Mouse (Mus musculus) brown adipose tissue, adult 24 weeks (tissue): ENCODE data around the gene Asnsd1. TPM values are rescaled to one million over a fixed set of nuclear protein-coding genes. Genes with fewer than 3 reads are reported as not detected.
"Not testable (repeated sequence)": the region's sequence is repeated elsewhere in the genome, so short reads cannot be mapped to it uniquely, and the experiment has no call there.

Experiments used
- H3K27ac ChIP-seq: fragments of 200-500 bp; replicated peaks from 2 replicates; pipeline ENCODE4 v1.5.1; 2012; ENCODE audit warnings: low read depth, mild to moderate bottlenecking, low read length
- H3K4me1 ChIP-seq: fragments of 200-500 bp; 2 replicates; pipeline ENCODE4 v1.6.1; 2012; ENCODE audit warnings: low read length, mixed read lengths; ENCODE audit not compliant: control insufficient read depth, insufficient read depth, insufficient read length
- H3K4me3 ChIP-seq: fragments of 200-500 bp; 2 replicates; pipeline ENCODE4 v1.5.1; 2012; ENCODE audit warnings: low read depth, mild to moderate bottlenecking, low read length, moderate library complexity; ENCODE audit not compliant: insufficient read depth
- polyA plus RNA-seq: library from polyadenylated mRNA; stranded (reverse); fragments of >200 nt; gene quantifications from 2 replicates; pipeline ENCODE4 v1.2.4, GENCODE M21; 2012; ENCODE audit not compliant: missing spikeins, insufficient read depth, insufficient read length

The Asnsd1 gene
- 39.7 and 55.6 TPM in 2 replicates for polyA plus RNA-seq

DNA sequence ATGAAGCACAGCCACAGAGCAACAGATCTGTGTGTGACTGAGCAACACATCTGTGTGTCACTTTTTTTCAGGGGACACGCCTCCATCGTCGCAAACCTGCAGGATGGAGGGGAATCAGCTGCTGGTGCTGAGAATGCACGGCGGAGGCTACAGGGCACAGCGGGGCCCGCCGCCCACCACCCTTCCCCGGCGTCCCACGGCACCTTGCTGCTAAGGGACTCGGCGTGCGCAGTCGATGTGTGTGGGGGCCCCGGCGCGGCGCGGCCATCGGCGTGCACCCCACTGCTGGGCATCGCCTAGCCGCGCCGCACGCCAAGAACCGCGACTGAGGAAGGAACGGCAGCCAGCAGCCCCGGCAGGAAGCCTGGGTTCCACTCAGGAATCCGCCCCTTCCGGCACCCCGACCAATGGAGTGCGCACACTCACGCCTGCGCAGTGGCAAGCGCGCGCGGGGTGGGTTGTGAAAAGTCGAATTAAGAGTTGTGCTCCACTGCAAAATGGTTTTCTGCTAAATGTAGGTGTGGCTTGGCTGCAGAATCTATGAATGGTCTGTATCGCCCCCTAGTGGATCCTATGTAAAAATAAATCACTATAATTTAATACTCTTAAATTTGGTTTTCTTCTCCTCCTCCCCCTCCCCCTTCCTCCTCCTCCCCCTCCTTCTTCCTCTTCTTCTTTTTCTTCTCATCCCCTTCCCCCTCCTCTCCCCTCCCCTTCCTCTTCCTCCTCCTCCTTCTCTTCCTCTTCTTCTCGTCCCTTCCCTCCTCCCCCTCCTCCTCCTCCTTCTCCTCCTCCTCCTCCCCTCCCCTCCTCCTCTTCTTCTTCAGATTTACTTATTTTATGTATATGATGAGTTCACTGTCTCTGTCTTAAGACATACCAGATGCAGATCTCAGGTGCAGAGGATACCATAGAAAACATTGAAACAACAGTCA is at the start of gene Asnsd1, which contains the start of the genes Asdurf and Gm28551:
TSS of gene Asnsd1 (minus strand) at position 426 of the 935 bp plus-strand sequence.
TSS of gene Asdurf (minus strand) at position 293 of the 935 bp plus-strand sequence.
TSS of gene Gm28551 (minus strand) at position 341 of the 935 bp plus-strand sequence.
- H3K4me3 ChIP-seq: peak within 1 kb of the TSS; percentile 92
- H3K4me1 ChIP-seq: no peaks in the 10 kb centered on the region
- 0 out of 2 replicates have a peak within 1 kb of the TSS, but pooled peaks have one; percentile 10 for H3K27ac ChIP-seq

DNA sequence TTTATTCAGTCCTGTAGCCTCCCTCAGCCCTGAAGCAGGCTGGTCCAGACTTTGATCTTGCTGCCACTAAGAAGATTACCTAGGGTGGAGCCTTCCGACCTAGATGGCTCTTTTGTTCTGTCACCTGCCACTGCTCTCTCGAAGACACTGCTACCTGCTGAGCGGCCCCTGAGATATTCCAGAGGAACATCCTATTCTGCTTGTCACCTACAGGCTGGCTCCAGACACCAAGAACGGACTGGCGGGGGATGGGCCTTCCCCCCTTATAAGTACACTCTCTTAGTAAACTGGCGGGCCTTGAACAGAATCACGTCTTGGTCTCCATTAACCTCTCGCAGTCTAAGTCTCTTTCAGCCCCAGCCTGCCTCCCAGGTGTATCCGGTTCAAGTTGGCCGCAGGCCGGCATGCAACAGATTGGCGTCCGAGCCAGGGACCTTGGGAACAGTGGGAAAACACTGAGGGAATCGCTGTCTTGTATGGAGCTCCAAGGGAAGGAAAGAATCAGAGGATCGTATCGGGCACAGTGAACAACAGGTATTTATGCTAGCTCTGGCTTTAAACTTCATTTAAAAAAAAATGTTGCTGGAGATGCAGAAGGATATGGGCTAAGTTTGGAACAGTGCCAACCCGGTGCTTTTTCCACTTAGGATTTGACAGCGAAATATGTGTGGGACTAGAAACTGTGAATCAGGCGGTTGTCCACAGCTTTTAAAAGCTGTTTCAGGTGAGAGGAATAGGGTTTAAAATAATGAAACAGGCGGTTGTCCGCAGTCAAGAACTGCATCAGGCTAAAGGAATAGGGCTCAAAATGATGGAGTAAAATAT is 41.6 kb upstream of the Asnsd1 start:
- H3K4me1 ChIP-seq, H3K4me3 ChIP-seq, H3K27ac ChIP-seq: not testable (repeated sequence)

DNA sequence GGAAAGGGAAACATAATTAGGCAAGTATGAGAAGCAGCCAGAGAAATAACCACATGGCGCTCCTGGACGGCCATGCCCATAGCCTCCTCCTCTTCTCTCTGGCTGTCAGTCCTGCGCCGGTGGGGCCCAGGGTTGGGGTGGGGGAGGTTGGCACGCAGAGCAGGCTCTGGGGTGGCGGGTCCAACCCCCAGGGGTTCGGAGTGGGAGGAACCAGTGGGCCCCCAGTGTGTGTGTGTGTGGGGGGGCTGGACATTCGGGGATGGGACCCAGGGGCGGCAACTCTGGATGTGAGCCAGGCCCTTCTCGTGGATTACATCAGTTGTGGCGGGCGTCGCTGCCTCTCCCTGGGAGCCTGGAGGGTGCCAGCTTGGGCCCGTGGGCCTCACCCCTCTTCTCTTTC is 36.2 kb upstream of the Asnsd1 start:
- Histone ChIP-seq H3K4me3 (no peak overlapping the region), H3K4me1 (no peaks in the 10 kb centered on the region), H3K27ac (no peak overlapping the region)

DNA sequence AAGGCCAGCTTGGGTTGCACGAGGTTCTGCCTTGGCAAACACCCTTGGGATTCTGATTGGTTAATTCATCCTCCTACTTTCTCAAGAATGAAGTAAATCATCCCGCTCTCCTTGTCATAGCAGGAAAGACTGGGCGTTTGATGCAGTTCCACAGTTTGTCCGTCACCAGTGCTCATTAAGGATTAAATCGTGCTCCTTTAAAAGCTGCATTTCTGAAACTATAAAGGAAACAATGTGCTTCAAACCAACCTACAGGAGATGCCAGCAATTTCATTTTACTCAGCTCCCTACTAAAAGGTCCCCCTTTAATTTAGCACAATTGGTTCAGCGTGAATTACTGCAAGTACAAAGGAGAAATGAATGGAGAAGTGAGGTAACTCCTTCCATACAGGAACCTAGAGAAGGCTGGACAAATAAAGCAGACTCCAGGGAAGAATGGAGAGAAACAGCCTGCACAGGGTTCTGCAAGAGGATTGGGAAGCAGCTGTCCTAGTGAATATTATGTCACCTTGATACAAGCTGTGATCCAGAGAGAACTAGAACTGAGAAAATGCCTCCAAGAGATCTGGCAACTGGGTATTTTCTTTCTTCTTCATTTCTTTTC is 31.6 kb upstream of the Asnsd1 start:
- no peak overlapping the region for H3K4me3 ChIP-seq
- H3K27ac ChIP-seq: no peak overlapping the region
- H3K4me1 ChIP-seq: no peaks in the 10 kb centered on the region

DNA sequence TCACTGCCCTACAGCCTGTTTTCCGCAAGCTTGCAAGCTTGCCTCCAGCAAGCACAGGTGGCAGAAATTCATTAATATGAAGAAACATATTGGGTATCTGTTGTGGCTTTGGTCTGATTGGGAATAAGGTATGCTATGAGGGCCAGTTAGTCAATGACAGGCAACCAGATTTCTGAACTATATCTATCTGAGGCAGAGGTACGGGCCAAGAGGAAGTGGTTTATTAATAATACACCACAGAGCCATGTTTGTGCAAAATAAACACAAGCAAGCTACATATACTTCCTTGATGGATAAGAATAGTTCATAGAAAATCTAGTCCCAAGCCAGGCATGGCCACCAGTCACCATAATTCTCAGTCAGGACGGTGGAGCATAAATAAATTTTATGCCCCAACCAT is 25.2 kb upstream of the Asnsd1 start:
- no peaks in the 10 kb centered on the region for H3K4me1 ChIP-seq
- no peak overlapping the region for H3K4me3 ChIP-seq
- no peak overlapping the region for H3K27ac ChIP-seq

DNA sequence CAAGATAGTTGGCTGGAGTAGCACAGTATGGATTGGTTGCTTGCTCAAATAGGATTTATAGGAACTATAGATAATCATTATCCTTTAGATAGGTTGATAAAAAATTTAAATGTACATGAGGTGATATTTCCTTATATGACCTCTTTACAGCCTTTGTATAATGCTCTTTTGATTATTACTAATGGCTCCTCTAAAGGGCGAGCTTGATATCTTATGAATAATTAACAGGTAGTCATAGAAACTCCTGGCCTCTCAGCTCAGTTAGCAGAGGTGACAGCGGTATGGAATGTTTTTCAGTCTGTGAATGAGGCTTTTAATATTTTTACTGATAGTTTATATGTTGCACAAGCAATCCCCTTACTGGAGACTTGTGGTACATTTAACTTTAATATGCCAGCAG is 23.4 kb upstream of the Asnsd1 start:
- H3K27ac ChIP-seq, H3K4me3 ChIP-seq, H3K4me1 ChIP-seq: not testable (repeated sequence)

DNA sequence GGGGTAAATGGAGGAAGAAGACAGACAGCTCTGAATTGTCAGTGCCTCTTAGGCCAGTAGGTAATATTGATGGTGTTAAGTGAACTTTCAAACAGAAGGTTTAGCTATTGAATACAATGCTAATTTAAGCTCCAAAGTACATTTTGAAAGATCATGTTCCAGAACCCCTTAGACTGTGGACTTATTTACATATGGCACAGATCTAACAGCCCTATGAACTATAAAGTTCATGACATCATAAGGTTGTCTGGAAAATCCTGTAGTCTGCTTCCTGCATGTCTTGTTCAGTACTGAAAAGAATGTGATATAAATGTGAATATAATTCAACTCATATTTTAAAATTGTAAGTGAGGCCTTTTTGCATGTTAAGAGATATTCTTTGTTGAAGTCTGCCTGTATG is 6.4 kb upstream of the Asnsd1 start:
- H3K4me1 ChIP-seq: no peaks in the 10 kb centered on the region
- H3K27ac ChIP-seq: no peak overlapping the region
- H3K4me3 ChIP-seq: no peak overlapping the region

DNA sequence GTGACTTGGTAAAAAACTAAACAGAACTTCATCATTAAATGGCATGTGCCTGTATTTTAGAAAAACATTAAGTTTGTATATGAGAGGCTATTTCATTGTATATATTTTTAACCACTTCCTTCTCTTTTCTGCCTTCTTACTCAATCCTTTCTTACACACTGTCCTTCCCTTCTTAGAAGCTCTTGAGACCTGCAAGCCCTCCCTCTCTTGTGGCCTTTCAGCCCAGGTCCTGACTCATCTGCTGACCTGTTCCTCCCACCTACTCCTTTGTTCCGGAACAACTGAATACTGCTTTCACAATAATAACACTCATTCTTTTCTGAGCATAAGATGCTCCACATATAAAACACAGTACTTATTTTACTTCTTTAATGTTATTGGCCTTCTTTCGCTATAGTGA is 11.5 kb downstream of the Asnsd1 start:
- Histone ChIP-seq H3K4me1 (no peaks in the 10 kb centered on the region), H3K4me3 (no peak overlapping the region), H3K27ac (no peak overlapping the region)

DNA sequence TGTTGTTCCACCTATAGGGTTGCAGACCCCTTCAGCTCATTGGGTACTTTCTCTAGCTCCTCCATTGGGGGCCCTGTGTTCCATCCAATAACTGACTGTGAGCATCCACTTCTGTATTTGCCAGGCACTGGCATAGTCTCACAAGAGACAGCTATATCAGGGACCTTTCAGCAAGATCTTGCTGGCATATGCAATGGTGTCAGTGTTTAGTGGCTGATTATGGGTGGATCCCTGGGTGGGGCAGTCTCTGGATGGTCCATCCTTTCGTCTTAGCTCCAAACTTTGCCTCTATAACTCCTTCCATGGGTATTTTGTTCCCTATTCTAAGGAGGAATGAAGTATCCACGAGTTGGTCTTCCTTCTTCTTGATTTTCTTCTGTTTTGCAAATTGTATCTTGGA is 15.1 kb downstream of the Asnsd1 start:
- H3K4me3 ChIP-seq, H3K27ac ChIP-seq, H3K4me1 ChIP-seq: not testable (repeated sequence)

DNA sequence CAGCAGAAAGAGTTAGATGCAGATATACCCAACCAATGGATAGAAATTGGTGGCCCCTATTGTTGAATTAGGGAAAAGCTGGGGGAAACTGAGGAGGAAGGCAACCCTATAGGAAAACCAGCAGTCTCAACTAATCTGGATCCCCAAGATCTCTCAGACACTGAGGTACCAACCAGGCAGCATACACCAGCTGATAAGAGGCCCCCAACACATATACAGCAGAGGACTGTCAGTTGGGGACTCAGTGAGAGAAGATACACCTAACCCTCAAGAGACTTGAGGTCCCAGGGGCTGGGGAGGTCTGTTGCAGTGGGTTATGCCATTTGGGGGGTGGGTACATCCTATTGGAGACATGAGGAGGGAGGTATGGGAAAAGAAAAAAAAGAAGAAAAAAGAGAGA is 17.1 kb downstream of the Asnsd1 start:
- Histone ChIP-seq H3K27ac (no peak overlapping the region), H3K4me3 (no peak overlapping the region), H3K4me1 (no peaks in the 10 kb centered on the region)

DNA sequence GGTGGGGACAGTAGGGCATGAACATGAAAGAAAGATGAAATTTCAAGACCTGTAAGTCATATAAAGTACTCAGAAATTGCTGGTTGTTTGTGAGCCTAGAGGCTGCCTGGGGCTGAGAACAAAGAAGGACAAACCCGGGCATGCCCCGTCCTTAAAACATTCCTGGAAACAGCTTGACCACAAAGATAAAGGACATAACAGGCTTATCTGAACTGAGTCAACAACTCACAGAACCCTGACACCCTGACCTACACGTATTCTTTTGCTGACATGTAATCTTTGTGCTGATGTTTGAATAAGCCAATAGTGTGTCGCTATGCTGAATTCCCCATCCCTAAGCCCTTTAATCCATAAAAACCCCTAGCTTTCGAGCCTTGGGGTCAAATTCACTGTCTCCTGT is 19.0 kb downstream of the Asnsd1 start:
- H3K27ac ChIP-seq, H3K4me3 ChIP-seq, H3K4me1 ChIP-seq: not testable (repeated sequence)

DNA sequence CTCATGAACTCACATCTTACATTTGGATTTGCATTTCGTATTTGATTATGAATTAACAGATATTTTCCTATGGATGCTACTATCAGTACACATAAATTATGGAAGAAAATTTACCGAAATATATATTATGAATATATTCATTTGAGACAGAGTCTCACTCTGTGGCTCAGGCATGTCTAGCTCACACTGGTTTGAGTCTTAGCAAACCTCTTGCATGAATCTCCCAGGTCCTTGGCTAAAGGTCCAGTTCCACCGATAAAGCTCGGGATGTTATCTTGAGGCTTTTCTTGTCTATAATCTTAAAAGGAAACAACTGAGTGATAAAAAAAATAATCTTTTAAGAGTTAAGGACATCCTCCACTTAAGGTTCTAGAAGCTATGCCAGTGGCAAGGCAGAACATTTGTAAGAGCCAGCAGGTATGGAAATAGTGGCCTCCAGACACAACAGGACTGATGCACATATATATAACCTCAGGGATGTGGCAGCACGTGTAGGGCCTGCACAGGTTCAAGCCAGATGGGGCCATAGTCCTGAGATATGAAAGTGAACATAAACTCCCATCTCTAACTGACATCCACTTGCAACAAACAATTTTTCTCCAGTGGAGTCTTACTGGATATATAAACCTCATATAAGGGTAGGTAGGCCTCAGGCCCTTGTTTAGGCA is 27.6 kb downstream of the Asnsd1 start:
- Histone ChIP-seq H3K27ac (no peak overlapping the region), H3K4me1 (no peaks in the 10 kb centered on the region), H3K4me3 (no peak overlapping the region)

DNA sequence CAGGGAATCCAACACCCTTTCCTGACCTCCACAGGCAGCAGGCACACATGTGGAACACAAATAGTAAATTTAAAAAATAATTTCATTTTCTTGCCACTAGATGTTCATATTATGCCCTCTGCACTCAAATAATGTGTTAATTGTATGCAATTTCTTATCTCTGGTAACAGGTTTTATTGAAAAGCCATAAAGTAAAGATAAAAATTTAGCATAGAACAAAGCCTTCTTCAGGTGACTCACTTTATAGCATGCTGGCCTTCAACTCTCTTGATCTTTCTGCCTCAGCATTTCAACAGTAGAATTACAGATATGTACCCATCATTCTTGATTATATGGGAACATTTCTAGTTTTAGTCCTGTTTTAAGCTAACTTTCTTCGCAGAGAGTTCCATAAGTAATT is 28.3 kb downstream of the Asnsd1 start:
- H3K4me3 ChIP-seq: no peak overlapping the region
- no peaks in the 10 kb centered on the region for H3K4me1 ChIP-seq
- H3K27ac ChIP-seq: no peak overlapping the region

DNA sequence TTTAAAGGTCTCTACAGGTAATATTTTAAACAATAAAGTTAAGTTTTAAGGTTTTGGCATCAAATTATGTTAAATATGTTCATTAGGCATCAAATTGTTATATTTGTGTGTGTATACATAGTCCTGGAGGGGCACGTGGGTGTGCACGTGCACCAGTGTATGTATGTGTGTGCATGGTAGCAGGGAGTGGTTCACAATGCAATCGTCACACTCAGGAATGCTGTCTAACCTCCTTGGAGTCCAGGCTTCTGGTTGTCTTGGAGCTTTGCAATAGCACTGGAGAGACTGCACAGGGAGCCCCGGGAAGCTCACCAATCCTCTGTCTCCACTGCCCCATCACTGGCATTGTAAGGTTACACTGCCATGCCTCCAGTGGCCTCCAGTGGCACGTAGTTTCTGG is 29.3 kb downstream of the Asnsd1 start:
- no peak overlapping the region for H3K27ac ChIP-seq
- no peaks in the 10 kb centered on the region for H3K4me1 ChIP-seq
- H3K4me3 ChIP-seq: no peak overlapping the region
